In the genomic region with DNA sequence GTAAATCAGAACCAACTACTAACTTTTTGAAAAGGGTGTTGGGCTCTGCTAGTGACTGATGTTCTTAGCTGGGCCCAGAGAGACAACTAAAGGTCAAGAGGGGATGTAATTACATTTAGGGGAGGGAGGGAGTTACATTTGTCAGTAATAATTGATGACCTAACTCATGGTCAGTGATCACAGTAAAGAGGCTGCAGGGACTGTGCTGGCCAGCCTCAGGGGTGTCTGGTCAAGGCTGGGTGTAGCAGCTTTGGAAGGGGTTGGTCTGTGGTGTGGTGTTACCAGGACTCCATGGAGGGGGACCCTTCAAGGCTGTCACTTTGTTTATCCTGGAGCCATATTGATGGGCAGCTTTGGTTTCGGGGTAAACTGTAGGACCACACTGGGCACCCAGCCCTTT, we compare ENCODE assay signal across 23 mouse cellular contexts. TPM values are rescaled to one million over a fixed set of nuclear protein-coding genes. Genes with fewer than 3 reads are reported as not detected.
DNase-seq lines count a peak whose midpoint lies in the region; ATAC-seq and TF ChIP-seq lines count a peak whose summit lies in the region.
"Had no signal": no experiment of that assay in that cellular context is flagged by ENCODE, and none has a peak within 500 bp of the region (broad histone marks: within the 10 kb centered on the region; RNA-seq: fewer than 3 reads in every experiment).

No protein-coding gene starts in this region.

- DNase-seq in kidney, postnatal 14 days: no peak
- DNase-seq in kidney, postnatal 0 days (ENCODE audit: low spot score): peak; percentile 61
- no peak for DNase-seq in kidney, postnatal 36 days
- DNase-seq in limb, embryonic 10.5 days (ENCODE audit: low spot score): no peak
- DNase-seq in frontal cortex, adult 2 months (ENCODE audit: extremely low spot score in 1 of 2, low spot score in 1 of 2): no peak
- DNase-seq: adrenal gland, adult 8-10 months; adrenal gland, postnatal 14 days; adrenal gland, postnatal 36 days; cerebellum, adult 11-12 months; cerebellum, adult 2 months; cerebellum, adult 9-10 months; cerebellum, postnatal 10 days; cerebellum, postnatal 25 days had no signal

- H3K4me3 ChIP-seq in kidney, embryonic 15.5 days (replicated peaks): no peak overlapping the region
- H3K4me3 ChIP-seq in kidney, postnatal 0 days (replicated peaks; ENCODE audit: low read depth, low read length): no peak overlapping the region
- no peak overlapping the region for H3K4me3 ChIP-seq in limb, embryonic 10.5 days
- H3K4me3 ChIP-seq: embryonic facial prominence, embryonic 10.5 days; embryonic facial prominence, embryonic 12.5 days; forebrain, embryonic 13.5 days; forebrain, embryonic 15.5 days had no signal

- no peak overlapping the region for H3K4me2 ChIP-seq in kidney, embryonic 15.5 days
- no peak overlapping the region for H3K4me2 ChIP-seq in kidney, postnatal 0 days (ENCODE audit: low read length)
- H3K4me2 ChIP-seq: embryonic facial prominence, embryonic 12.5 days; forebrain, embryonic 13.5 days; forebrain, embryonic 15.5 days had no signal

- H3K9ac ChIP-seq in kidney, embryonic 15.5 days: no peak overlapping the region
- no peak overlapping the region for H3K9ac ChIP-seq in kidney, postnatal 0 days (ENCODE audit: low read depth, low read length)
- H3K9ac ChIP-seq: embryonic facial prominence, embryonic 12.5 days; forebrain, embryonic 13.5 days; forebrain, embryonic 15.5 days had no signal

- no peak for TF ChIP-seq CTCF in kidney, postnatal 0 days (IDR thresholded peaks at IDR 0.05; ENCODE audit: low read depth)

- 59% methylated on average over 1 of the region's 1 CpGs for WGBS in kidney, embryonic 15.5 days
- WGBS in kidney, postnatal 0 days: 76% methylated on average over 1 of the region's 1 CpGs
- WGBS in limb, embryonic 10.5 days: 79% methylated on average over 1 of the region's 1 CpGs

- no peaks in the 10 kb centered on the region for H3K36me3 ChIP-seq in kidney, embryonic 15.5 days
- no peaks in the 10 kb centered on the region for H3K36me3 ChIP-seq in kidney, postnatal 0 days (ENCODE audit: insufficient read depth, low read length)
- peaks cover 4% of the 10 kb centered on the region; the same call in 1 of the 2 replicates for H3K36me3 ChIP-seq in limb, embryonic 10.5 days
- H3K36me3 ChIP-seq: embryonic facial prominence, embryonic 10.5 days; embryonic facial prominence, embryonic 12.5 days; forebrain, embryonic 15.5 days; G1E had no signal

- H3K4me1 ChIP-seq in kidney, embryonic 15.5 days: peaks cover 56% of the 10 kb centered on the region
- H3K4me1 ChIP-seq in kidney, postnatal 0 days (replicated peaks; ENCODE audit: insufficient read depth, low read length): peaks cover 11% of the 10 kb centered on the region; the same call in 1 of the 2 replicates
- peaks cover 68% of the 10 kb centered on the region for H3K4me1 ChIP-seq in limb, embryonic 10.5 days

- 0 out of 2 replicates have a peak overlapping the region, but pooled peaks have one; percentile 1 for H3K27ac ChIP-seq in kidney, embryonic 15.5 days
- H3K27ac ChIP-seq in kidney, postnatal 0 days: no peak overlapping the region
- 0 out of 2 replicates have a peak overlapping the region, but pooled peaks have one; percentile 21 for H3K27ac ChIP-seq in limb, embryonic 10.5 days
- H3K27ac ChIP-seq: embryonic facial prominence, embryonic 10.5 days; embryonic facial prominence, embryonic 12.5 days; forebrain, embryonic 13.5 days; forebrain, embryonic 15.5 days had no signal

- no peaks in the 10 kb centered on the region for H3K9me3 ChIP-seq in kidney, embryonic 15.5 days (replicated peaks)
- H3K9me3 ChIP-seq in kidney, postnatal 0 days (replicated peaks; ENCODE audit: low read length): no peaks in the 10 kb centered on the region
- H3K9me3 ChIP-seq in limb, embryonic 10.5 days (replicated peaks): no peaks in the 10 kb centered on the region
- H3K9me3 ChIP-seq: embryonic facial prominence, embryonic 10.5 days; embryonic facial prominence, embryonic 12.5 days; forebrain, embryonic 13.5 days; forebrain, embryonic 15.5 days; G1E had no signal

- H3K27me3 ChIP-seq in kidney, embryonic 15.5 days: peaks cover 38% of the 10 kb centered on the region
- 0 out of 2 replicates have a peak, but pooled peaks cover 6% of the 10 kb centered on the region for H3K27me3 ChIP-seq in kidney, postnatal 0 days (ENCODE audit: insufficient read depth, low read length)
- H3K27me3 ChIP-seq in limb, embryonic 10.5 days (ENCODE audit: low read depth, poor library complexity, severe bottlenecking): peaks cover 45% of the 10 kb centered on the region

- peak; percentile 54 for ATAC-seq in kidney, embryonic 15.5 days (replicated peaks; ENCODE audit: low FRiP score)
- 0 out of 2 replicates have a peak, but pooled peaks have one; percentile 24 for ATAC-seq in kidney, postnatal 0 days (replicated peaks; ENCODE audit: low FRiP score, low read depth)
- ATAC-seq: activated CD4-positive, CD25-positive, alpha-beta regulatory T cell, adult 4 months; forebrain, embryonic 13.5 days; forebrain, embryonic 15.5 days; Patski had no signal

RNA-seq across cellular contexts. Expression of gene Hs3st6, which starts 4.6 kb away (rescaled TPM):
- 26.0 and 28.4 TPM in 2 replicates for polyA plus RNA-seq in kidney, embryonic 15.5 days (2015; fragmentation: Nextera tagmentation; extraction: Ambion mirVana)
- polyA plus RNA-seq in kidney, postnatal 0 days (2015; fragmentation: Nextera tagmentation; extraction: Ambion mirVana): 33.0 and 38.6 TPM in 2 replicates
- polyA plus RNA-seq in limb, embryonic 10.5 days (2016; fragmentation: Nextera tagmentation; extraction: Ambion mirVana): 3.2 and 4.2 TPM in 2 replicates
- polyA plus RNA-seq in frontal cortex, adult 2 months (2012; rRNA removed): 0.66 and 0.78 TPM in 2 replicates
- polyA plus RNA-seq: activated CD4-positive, CD25-positive, alpha-beta regulatory T cell, adult 4 months; C2C12; forebrain, embryonic 15.5 days; G1E had no signal

RNA-seq across cellular contexts. Expression of gene Msrb1, which starts 21.0 kb away (rescaled TPM):
- polyA plus RNA-seq in kidney, embryonic 15.5 days (2015; fragmentation: Nextera tagmentation; extraction: Ambion mirVana): 29.9 and 31.8 TPM in 2 replicates
- 45.8 and 48.6 TPM in 2 replicates for polyA plus RNA-seq in kidney, postnatal 0 days (2015; fragmentation: Nextera tagmentation; extraction: Ambion mirVana)
- polyA plus RNA-seq in limb, embryonic 10.5 days (2016; fragmentation: Nextera tagmentation; extraction: Ambion mirVana): 19.9 and 23.6 TPM in 2 replicates
- polyA plus RNA-seq in frontal cortex, adult 2 months (2012; rRNA removed): 32.7 and 37.7 TPM in 2 replicates

RNA-seq across cellular contexts. Expression of gene Rpl3l, which starts 29.8 kb away (rescaled TPM):
- not detected in 2 replicates for polyA plus RNA-seq in kidney, embryonic 15.5 days (2015; fragmentation: Nextera tagmentation; extraction: Ambion mirVana)
- 0.36 and 0.38 TPM in 2 replicates for polyA plus RNA-seq in kidney, postnatal 0 days (2015; fragmentation: Nextera tagmentation; extraction: Ambion mirVana)
- polyA plus RNA-seq in limb, embryonic 10.5 days (2016; fragmentation: Nextera tagmentation; extraction: Ambion mirVana): 0.15 TPM in 1 of 2 replicates, not detected in the other
- polyA plus RNA-seq in frontal cortex, adult 2 months (2012; rRNA removed): 0.56 and 0.65 TPM in 2 replicates
- polyA plus RNA-seq: activated CD4-positive, CD25-positive, alpha-beta regulatory T cell, adult 4 months; embryonic facial prominence, embryonic 10.5 days; embryonic facial prominence, embryonic 12.5 days; forebrain, embryonic 11.5 days; forebrain, embryonic 13.5 days; forebrain, embryonic 15.5 days; G1E had no signal

RNA-seq across cellular contexts. Expression of gene Ndufb10, which starts 33.1 kb away (rescaled TPM):
- polyA plus RNA-seq in kidney, embryonic 15.5 days (2015; fragmentation: Nextera tagmentation; extraction: Ambion mirVana): 237 and 238 TPM in 2 replicates
- 417 and 419 TPM in 2 replicates for polyA plus RNA-seq in kidney, postnatal 0 days (2015; fragmentation: Nextera tagmentation; extraction: Ambion mirVana)
- polyA plus RNA-seq in limb, embryonic 10.5 days (2016; fragmentation: Nextera tagmentation; extraction: Ambion mirVana): 202 and 204 TPM in 2 replicates
- 445 and 493 TPM in 2 replicates for polyA plus RNA-seq in frontal cortex, adult 2 months (2012; rRNA removed)

RNA-seq across cellular contexts. Expression of gene Rps2, which starts 39.5 kb away (rescaled TPM):
- polyA plus RNA-seq in kidney, embryonic 15.5 days (2015; fragmentation: Nextera tagmentation; extraction: Ambion mirVana): 1,520 and 1,607 TPM in 2 replicates
- polyA plus RNA-seq in kidney, postnatal 0 days (2015; fragmentation: Nextera tagmentation; extraction: Ambion mirVana): 1,452 and 1,460 TPM in 2 replicates
- 1,693 and 2,093 TPM in 2 replicates for polyA plus RNA-seq in limb, embryonic 10.5 days (2016; fragmentation: Nextera tagmentation; extraction: Ambion mirVana)
- polyA plus RNA-seq in frontal cortex, adult 2 months (2012; rRNA removed): 967 and 1,066 TPM in 2 replicates
